Mouse (Mus musculus) c-Kit-positive CD71-positive TER-119-negative erythroid progenitor cells, embryonic 14.5 days (primary cell): ENCODE measurements around the gene Arfip1.

Source experiments
- DNase-seq: peaks from one replicate; pipeline ENCODE4 v3.0.0-alpha.2; 2013; ENCODE audit warnings: low read depth

Gene Arfip1

DNA sequence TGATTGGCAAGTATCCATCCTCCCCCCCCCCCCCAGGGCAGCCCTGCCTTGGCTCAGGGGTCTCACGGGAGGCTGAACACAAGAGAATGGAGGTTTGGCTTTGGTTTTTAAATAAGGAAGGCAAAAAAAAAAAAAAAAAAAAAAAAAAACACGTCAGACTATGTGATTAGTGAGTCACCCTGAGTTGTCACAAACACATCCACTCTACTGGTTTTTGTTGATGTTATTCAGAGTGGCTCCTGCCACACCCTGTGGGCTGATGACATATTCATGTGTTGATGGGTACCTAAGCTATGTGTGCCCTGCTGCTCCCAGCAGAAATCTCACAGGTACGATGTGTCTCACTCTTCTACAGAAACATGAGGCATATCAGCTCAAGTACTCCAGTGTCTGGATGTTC lies 131.8 kb downstream of the Arfip1 start:
- no peak for DNase-seq

DNA sequence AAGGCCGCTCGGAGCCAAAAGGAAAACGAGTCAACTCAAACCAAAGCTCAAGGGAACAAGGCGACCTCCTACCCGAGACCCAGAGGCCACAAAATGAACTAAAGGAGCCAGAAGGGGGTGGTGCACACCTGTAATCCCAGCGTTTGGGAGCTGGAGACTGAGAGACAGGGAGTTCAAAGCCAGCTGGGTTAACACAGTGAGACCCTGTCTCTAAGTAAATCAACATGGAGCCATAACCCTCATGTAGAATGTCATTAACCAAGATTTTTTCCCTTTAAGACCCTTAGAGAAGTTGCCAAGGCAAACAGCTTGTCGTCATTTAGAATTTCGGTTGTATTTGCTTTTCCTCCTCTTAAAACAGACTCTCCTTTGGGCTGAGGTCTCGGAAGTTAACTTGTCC lies 133.4 kb downstream of the Arfip1 start:
- no peak for DNase-seq

DNA sequence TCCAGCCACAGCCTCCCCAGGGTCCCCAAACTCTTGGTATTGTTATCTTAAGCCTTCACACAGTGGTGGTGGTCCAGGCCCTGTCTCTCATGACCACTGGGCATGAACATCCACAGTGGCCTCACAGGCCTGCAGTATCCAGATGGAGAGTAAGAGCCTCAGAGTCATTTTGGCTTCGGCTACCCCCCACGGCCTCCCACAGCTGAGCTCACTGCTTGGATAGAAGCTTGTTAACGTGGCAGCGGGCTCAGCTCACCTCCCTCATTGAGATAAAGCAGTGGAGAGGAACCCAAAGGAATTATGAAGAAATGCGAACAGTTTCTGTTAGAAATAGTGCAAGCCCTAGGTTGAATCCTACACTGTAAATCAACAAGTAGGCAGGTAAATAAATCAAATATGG lies 134.6 kb downstream of the Arfip1 start:
- no peak for DNase-seq
